Comparison of ENCODE assay signal across 8 mouse cellular contexts in genomic region chr5:140663621-140664180, GRCm38 (mm10). TPM values are rescaled to one million over a fixed set of nuclear protein-coding genes. Genes with fewer than 3 reads are reported as not detected.
A peak's percentile ranks its signal among the peaks of the same experiment; 100 is the strongest.
DNase-seq lines count a peak whose midpoint lies in the region; ATAC-seq and TF ChIP-seq lines count a peak whose summit lies in the region.

No protein-coding gene starts in this region.

- peaks cover 2% of the 10 kb centered on the region; the same call in 1 of the 2 replicates for H3K9me3 ChIP-seq in stomach, embryonic 15.5 days

- peak; percentile 83 for TF ChIP-seq CTCF in layer of hippocampus, adult 2 months (conservative IDR thresholded peaks at IDR 0.05)

- DNase-seq in layer of hippocampus, adult 2 months (ENCODE audit: low spot score in 2 of 2): peak in 1 of 2 experiments; percentile 62
- no peak for DNase-seq in layer of hippocampus, postnatal 36 days
- DNase-seq in adrenal gland, postnatal 14 days: peak; percentile 84
- DNase-seq in heart, postnatal 14 days: peak; percentile 70 to 86
- DNase-seq in layer of hippocampus, postnatal 10 days (ENCODE audit: low spot score in 2 of 2): peak; percentile 72 to 80

- no peak overlapping the region for H3K4me2 ChIP-seq in stomach, embryonic 15.5 days

- H3K4me1 ChIP-seq in stomach, embryonic 15.5 days: peaks cover 34% of the 10 kb centered on the region

- H3K27ac ChIP-seq in layer of hippocampus, adult 2 months: peak overlapping the region; percentile 78
- H3K27ac ChIP-seq in stomach, embryonic 15.5 days: peak overlapping the region; percentile 57; the same call in 1 of the 2 replicates

- intact Hi-C loops in heart, postnatal 14 days (cut with DNase I): loop anchor here (2.0 kb wide), 2 partner anchors 35 to 123 kb away; no protein-coding TSS in a partner anchor

- 40% methylated on average over 7 of the region's 7 CpGs for WGBS in stomach, embryonic 15.5 days

- no peak overlapping the region for H3K4me3 ChIP-seq in layer of hippocampus, adult 2 months
- H3K4me3 ChIP-seq in stomach, embryonic 15.5 days (replicated peaks): no peak overlapping the region

- peaks cover 9% of the 10 kb centered on the region for H3K36me3 ChIP-seq in stomach, embryonic 15.5 days

- 0 out of 2 replicates have a peak, but pooled peaks have one; percentile 51 for ATAC-seq in erythroblast, adult 5-6 weeks (replicated peaks; ENCODE audit: low FRiP score, poor library complexity, severe bottlenecking)
- ATAC-seq in megakaryocyte progenitor cell, adult 5-6 weeks (replicated peaks; ENCODE audit: poor library complexity): peak; percentile 82
- peak; percentile 65 for ATAC-seq in stomach, embryonic 15.5 days (ENCODE audit: insufficient read depth, low FRiP score, low read depth)

- H3K9ac ChIP-seq in stomach, embryonic 15.5 days: no peak overlapping the region

- no peaks in the 10 kb centered on the region for H3K27me3 ChIP-seq in stomach, embryonic 15.5 days (replicated peaks)

RNA-seq across cellular contexts. Expression of gene Ttyh3, which starts 14.9 kb away (rescaled TPM):
- 100 to 1,000 TPM; 187 to 201 TPM for total RNA-seq in layer of hippocampus, adult 2 months (2021)
- 100 to 1,000 TPM; 191 to 221 TPM for total RNA-seq in layer of hippocampus, postnatal 36 days (2021)
- 72.5 and 83.6 TPM in 2 replicates for total RNA-seq in adrenal gland, postnatal 14 days (2021)
- 17.9 and 18.8 TPM in 2 replicates for total RNA-seq in erythroblast, adult 5-6 weeks (2015; ENCODE audit: low replicate concordance)
- total RNA-seq in erythroblast, adult 5-6 weeks (2017; ENCODE audit: low replicate concordance): 3.7 and 7.0 TPM in 2 replicates
- total RNA-seq in heart, postnatal 14 days (2021): 10 to 100 TPM; 31.6 to 31.9 TPM
- total RNA-seq in layer of hippocampus, postnatal 10 days (2021): 100 to 1,000 TPM; 371 to 388 TPM
- total RNA-seq in megakaryocyte progenitor cell, adult 5-6 weeks (2015): 31.4 and 35.8 TPM in 2 replicates
- total RNA-seq in megakaryocyte progenitor cell, adult 5-6 weeks (2017): 8.1 and 10.2 TPM in 2 replicates
- polyA plus RNA-seq in stomach, embryonic 15.5 days (2015; fragmentation: Nextera tagmentation; extraction: Ambion mirVana): 31.9 and 38.0 TPM in 2 replicates

RNA-seq across cellular contexts. Expression of gene Iqce, which starts 38.5 kb away (rescaled TPM):
- total RNA-seq in layer of hippocampus, adult 2 months (2021): 10 to 100 TPM; 46.2 to 57.9 TPM
- 10 to 100 TPM; 48.7 to 66.2 TPM for total RNA-seq in layer of hippocampus, postnatal 36 days (2021)
- 19.0 and 22.7 TPM in 2 replicates for total RNA-seq in adrenal gland, postnatal 14 days (2021)
- 1.9 and 3.8 TPM in 2 replicates for total RNA-seq in erythroblast, adult 5-6 weeks (2015; ENCODE audit: low replicate concordance)
- 2.9 and 3.0 TPM in 2 replicates for total RNA-seq in erythroblast, adult 5-6 weeks (2017; ENCODE audit: low replicate concordance)
- total RNA-seq in heart, postnatal 14 days (2021): 10 to 100 TPM in 1 of 2 experiments, 1 to 10 TPM in 1; 8.1 to 10.2 TPM
- total RNA-seq in layer of hippocampus, postnatal 10 days (2021): 10 to 100 TPM; 53.7 to 54.5 TPM
- total RNA-seq in megakaryocyte progenitor cell, adult 5-6 weeks (2015): 9.8 and 12.7 TPM in 2 replicates
- total RNA-seq in megakaryocyte progenitor cell, adult 5-6 weeks (2017): 9.2 and 9.8 TPM in 2 replicates
- polyA plus RNA-seq in stomach, embryonic 15.5 days (2015; fragmentation: Nextera tagmentation; extraction: Ambion mirVana): 20.3 and 21.1 TPM in 2 replicates

RNA-seq across cellular contexts. Expression of gene Brat1, which starts 41.1 kb away (rescaled TPM):
- 10 to 100 TPM; 20.2 to 21.1 TPM for total RNA-seq in layer of hippocampus, adult 2 months (2021)
- total RNA-seq in layer of hippocampus, postnatal 36 days (2021): 10 to 100 TPM; 19.5 to 21.0 TPM
- 16.8 and 19.6 TPM in 2 replicates for total RNA-seq in adrenal gland, postnatal 14 days (2021)
- 0.96 and 2.3 TPM in 2 replicates for total RNA-seq in erythroblast, adult 5-6 weeks (2015; ENCODE audit: low replicate concordance)
- total RNA-seq in erythroblast, adult 5-6 weeks (2017; ENCODE audit: low replicate concordance): 2.2 and 2.8 TPM in 2 replicates
- 10 to 100 TPM in 1 of 2 experiments, 1 to 10 TPM in 1; 8.6 to 10.8 TPM for total RNA-seq in heart, postnatal 14 days (2021)
- 10 to 100 TPM; 27.6 to 28.5 TPM for total RNA-seq in layer of hippocampus, postnatal 10 days (2021)
- 6.2 and 6.4 TPM in 2 replicates for total RNA-seq in megakaryocyte progenitor cell, adult 5-6 weeks (2015)
- total RNA-seq in megakaryocyte progenitor cell, adult 5-6 weeks (2017): 11.1 and 12.2 TPM in 2 replicates
- 18.7 and 20.4 TPM in 2 replicates for polyA plus RNA-seq in stomach, embryonic 15.5 days (2015; fragmentation: Nextera tagmentation; extraction: Ambion mirVana)

RNA-seq across cellular contexts. Expression of gene Lfng, which starts 56.6 kb away (rescaled TPM):
- total RNA-seq in layer of hippocampus, adult 2 months (2021): 10 to 100 TPM; 23.9 to 24.8 TPM
- 10 to 100 TPM; 20.3 to 30.8 TPM for total RNA-seq in layer of hippocampus, postnatal 36 days (2021)
- 13.7 and 26.8 TPM in 2 replicates for total RNA-seq in adrenal gland, postnatal 14 days (2021)
- total RNA-seq in erythroblast, adult 5-6 weeks (2015; ENCODE audit: low replicate concordance): 2.9 and 9.4 TPM in 2 replicates
- total RNA-seq in erythroblast, adult 5-6 weeks (2017; ENCODE audit: low replicate concordance): 4.4 and 9.9 TPM in 2 replicates
- total RNA-seq in heart, postnatal 14 days (2021): 10 to 100 TPM; 18.1 to 22.4 TPM
- 10 to 100 TPM; 29.3 to 38.8 TPM for total RNA-seq in layer of hippocampus, postnatal 10 days (2021)
- 4.8 and 5.6 TPM in 2 replicates for total RNA-seq in megakaryocyte progenitor cell, adult 5-6 weeks (2015)
- 13.4 and 15.2 TPM in 2 replicates for total RNA-seq in megakaryocyte progenitor cell, adult 5-6 weeks (2017)
- 24.5 and 25.6 TPM in 2 replicates for polyA plus RNA-seq in stomach, embryonic 15.5 days (2015; fragmentation: Nextera tagmentation; extraction: Ambion mirVana)

Comparison
In these comparisons a context has a peak if more than half of its experiments do, and no peak if none do; other contexts are left out.
1. DNase-seq: peak in adrenal gland, postnatal 14 days (single experiment), heart, postnatal 14 days (2 of 2) and layer of hippocampus, postnatal 10 days (2 of 2); none in layer of hippocampus, postnatal 36 days (0 of 2).
2. Peak in every context shown above with its lines, with median percentiles within 50 percentile points of each other: ATAC-seq.